Mouse (Mus musculus): ENCODE data around the gene Dab2. TPM values are rescaled to one million over a fixed set of nuclear protein-coding genes. Genes with fewer than 3 reads are reported as not detected.

Dab2 gene
- total and polyA plus RNA-seq, 2 experiments, result 7.9 to 8.1 TPM

- no peak overlapping the region for H3K9ac ChIP-seq (ENCODE audit: low read depth, low read length)
- H3K79me2 ChIP-seq (ENCODE audit: control insufficient read depth, insufficient read depth, low read length), result no peaks in the 10 kb centered on the region; the same call in 1 of the 2 replicates
- H3K36me3 ChIP-seq (ENCODE audit: control insufficient read depth, insufficient read depth, low read length), result peaks cover 66% of the 10 kb centered on the region
- no peaks in the 10 kb centered on the region for H3K27me3 ChIP-seq (ENCODE audit: control insufficient read depth, insufficient read depth, low read length)
- H3K4me3 ChIP-seq (ENCODE audit: insufficient read depth, low read depth, low read length), result no peak overlapping the region
- no peaks in the 10 kb centered on the region for H3K4me1 ChIP-seq (ENCODE audit: control insufficient read depth, insufficient read depth, low read length)
- DNase-seq (ENCODE audit: extremely low read depth, low read depth, low spot score), result no peak
- no peak overlapping the region for H3K27ac ChIP-seq (replicated peaks; ENCODE audit: insufficient read depth, low read depth, low read length)
- 88% methylated on average over 10 of the region's 10 CpGs for WGBS
- TF ChIP-seq CTCF (IDR thresholded peaks at IDR 0.05; ENCODE audit: low read depth, low read length), result no peak
Observed at GRCm38 (mm10) chr15:6466995-6467394, 167.4 kb downstream of the Dab2 start.

GRCm38 (mm10) chr15:6468845-6469244, 169.3 kb downstream of the Dab2 start:
- H3K36me3 ChIP-seq (ENCODE audit: control insufficient read depth, insufficient read depth, low read length), result peaks cover 61% of the 10 kb centered on the region
- no peak overlapping the region for H3K27ac ChIP-seq (replicated peaks; ENCODE audit: insufficient read depth, low read depth, low read length)
- DNase-seq (ENCODE audit: extremely low read depth, low read depth, low spot score), result no peak
- H3K4me1 ChIP-seq (ENCODE audit: control insufficient read depth, insufficient read depth, low read length), result no peaks in the 10 kb centered on the region
- TF ChIP-seq POLR2A (IDR thresholded peaks at IDR 0.05; ENCODE audit: extremely low read depth, insufficient read depth, low read length), result no peak
- no peak for TF ChIP-seq CTCF (IDR thresholded peaks at IDR 0.05; ENCODE audit: low read depth, low read length)
- 98% methylated on average over 1 of the region's 1 CpGs for WGBS
- no peaks in the 10 kb centered on the region for H3K27me3 ChIP-seq (ENCODE audit: control insufficient read depth, insufficient read depth, low read length)
- H3K79me2 ChIP-seq (ENCODE audit: control insufficient read depth, insufficient read depth, low read length), result no peaks in the 10 kb centered on the region; the same call in 1 of the 2 replicates
- H3K9ac ChIP-seq (ENCODE audit: low read depth, low read length), result no peak overlapping the region
- no peak overlapping the region for H3K4me3 ChIP-seq (ENCODE audit: insufficient read depth, low read depth, low read length)

GRCm38 (mm10) chr15:6469384-6469783, 169.8 kb downstream of the Dab2 start:
- Histone ChIP-seq H3K4me3 (ENCODE audit: insufficient read depth, low read depth, low read length) (no peak overlapping the region), H3K27me3 (ENCODE audit: control insufficient read depth, insufficient read depth, low read length) (no peaks in the 10 kb centered on the region), H3K9ac (ENCODE audit: low read depth, low read length) (no peak overlapping the region), H3K36me3 (ENCODE audit: control insufficient read depth, insufficient read depth, low read length) (peaks cover 57% of the 10 kb centered on the region), H3K4me1 (ENCODE audit: control insufficient read depth, insufficient read depth, low read length) (no peaks in the 10 kb centered on the region), H3K27ac (replicated peaks; ENCODE audit: insufficient read depth, low read depth, low read length) (no peak overlapping the region), H3K79me2 (ENCODE audit: control insufficient read depth, insufficient read depth, low read length) (no peaks in the 10 kb centered on the region; the same call in 1 of the 2 replicates)
- no peak for DNase-seq (ENCODE audit: extremely low read depth, low read depth, low spot score)
- TF ChIP-seq POLR2A (IDR thresholded peaks at IDR 0.05; ENCODE audit: extremely low read depth, insufficient read depth, low read length), result no peak
- TF ChIP-seq CTCF (IDR thresholded peaks at IDR 0.05; ENCODE audit: low read depth, low read length), result no peak
- WGBS, result 98% methylated on average over 3 of the region's 3 CpGs

- H3K27me3 ChIP-seq (ENCODE audit: control insufficient read depth, insufficient read depth, low read length), result no peaks in the 10 kb centered on the region
- peaks cover 77% of the 10 kb centered on the region for H3K36me3 ChIP-seq (ENCODE audit: control insufficient read depth, insufficient read depth, low read length)
- 41% methylated on average over 3 of the region's 3 CpGs for whole genome bisulfite sequencing
Observed at GRCm38 (mm10) chr15:6483561-6483960, 184.0 kb downstream of the Dab2 start.

More at GRCm38 (mm10) chr15:6483561-6483960, 184.0 kb downstream of the Dab2 start:
- Histone ChIP-seq H3K79me2 (ENCODE audit: control insufficient read depth, insufficient read depth, low read length) (no peaks in the 10 kb centered on the region), H3K4me1 (ENCODE audit: control insufficient read depth, insufficient read depth, low read length) (no peaks in the 10 kb centered on the region; the same call in 1 of the 2 replicates), H3K9ac (ENCODE audit: low read depth, low read length) (no peak overlapping the region), H3K4me3 (ENCODE audit: insufficient read depth, low read depth, low read length) (no peak overlapping the region), H3K27ac (replicated peaks; ENCODE audit: insufficient read depth, low read depth, low read length) (no peak overlapping the region)
- DNase-seq (ENCODE audit: extremely low read depth, low read depth, low spot score), result no peak
- TF ChIP-seq POLR2A (IDR thresholded peaks at IDR 0.05; ENCODE audit: extremely low read depth, insufficient read depth, low read length) (no peak), CTCF (IDR thresholded peaks at IDR 0.05; ENCODE audit: low read depth, low read length) (no peak)

Other genes starting within 250 kb of the Dab2 start
- 259 and 275 TPM in 2 replicates for gene C9, start 145.5 kb downstream of the Dab2 start, total RNA-seq (2014; rRNA removed)
- gene C9, start 145.5 kb downstream of the Dab2 start, polyA plus RNA-seq (2012; rRNA removed), result 60.7 and 78.4 TPM in 2 replicates
- gene Fyb, start 223.1 kb downstream of the Dab2 start, total RNA-seq (2014; rRNA removed), result 40.8 and 42.3 TPM in 2 replicates
- 61.4 and 98.2 TPM in 2 replicates for gene Fyb, start 223.1 kb downstream of the Dab2 start, polyA plus RNA-seq (2012; rRNA removed)

All from liver, adult 2 months (tissue).